Mouse (Mus musculus) lung, adult 2 months (tissue): ENCODE results near the gene Mpp6. TPM values are rescaled to one million over a fixed set of nuclear protein-coding genes. Genes with fewer than 3 reads are reported as not detected.

Experiments used
- DNase-seq: peaks from one replicate; pipeline ENCODE4 v3.0.0; 2022
- H3K4me1 ChIP-seq: fragments of 200-500 bp; 2 replicates; pipeline ENCODE4 v1.6.1; 2011; ENCODE audit warnings: low read length; ENCODE audit not compliant: control insufficient read depth, insufficient read depth
- H3K4me3 ChIP-seq: fragments of 200-500 bp; replicated peaks from 2 replicates; pipeline ENCODE3; 2011; ENCODE audit warnings: low read depth, mild to moderate bottlenecking, control low read depth, low read length; ENCODE audit errors: extremely low read depth
- CTCF ChIP-seq: fragments of 200-500 bp; IDR thresholded peaks from 2 replicates; pipeline ENCODE4 v1.5.1; 2011; ENCODE audit warnings: mild to moderate bottlenecking, low read length, control low read depth; ENCODE audit not compliant: insufficient read depth
- POLR2A ChIP-seq: fragments of 200-500 bp; IDR thresholded peaks from 2 replicates; pipeline ENCODE4 v1.6.1; 2011; ENCODE audit warnings: low read depth, mild to moderate bottlenecking, control low read depth, low read length, borderline replicate concordance; ENCODE audit errors: extremely low read depth
- WGBS: fragments of 180-500 bp; shearing (Covaris S2); methylation state at CpG from one replicate; pipeline ENCODE4 v1.1.7; 2018; 5-methylcytosine and 5-hydroxymethylcytosine counted together
- polyA plus RNA-seq: library from polyadenylated mRNA; depleted of rRNA; stranded (reverse); fragments of >200 nt; gene quantifications from 2 replicates; pipeline ENCODE4 v1.2.3, GENCODE M21; 2012; rRNA removed

Gene Mpp6
- polyA plus RNA-seq, 1 experiment = 3.5 TPM

DNA sequence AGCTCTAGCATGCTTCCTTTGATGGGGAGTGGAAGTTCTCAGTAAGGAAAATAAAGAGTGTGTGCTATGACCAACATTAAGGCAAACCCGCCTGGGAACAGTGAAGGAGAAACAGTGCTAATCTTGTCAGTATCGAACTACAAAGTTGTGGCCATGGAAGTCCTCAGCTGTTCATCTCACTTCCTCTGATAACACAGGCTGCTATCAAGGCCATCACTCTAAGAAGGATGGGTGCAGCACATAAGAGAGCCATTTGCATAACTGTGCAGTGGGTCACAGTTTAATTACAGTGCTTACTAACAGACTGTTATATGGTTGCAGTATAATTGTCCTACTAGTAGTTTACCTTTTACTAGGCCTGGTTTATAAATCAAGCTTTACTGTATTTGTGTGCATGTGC, 129.9 kb downstream of the Mpp6 start:
- no peak for TF ChIP-seq POLR2A
- TF ChIP-seq CTCF = no peak
- WGBS = 85% methylated on average over 2 of the region's 2 CpGs

GRCm38 (mm10) chr6:50240437-50240836, 130.4 kb downstream of the Mpp6 start:
- no peak for DNase-seq
- Histone ChIP-seq H3K4me1 (no peaks in the 10 kb centered on the region), H3K4me3 (no peak overlapping the region)
- no peak for TF ChIP-seq CTCF
- no peak for TF ChIP-seq POLR2A
- 83% methylated on average over 5 of the region's 5 CpGs for WGBS

More for the DNA sequence above, 129.9 kb downstream of the Mpp6 start:
- DNase-seq = no peak
- Histone ChIP-seq H3K4me3 (no peak overlapping the region), H3K4me1 (no peaks in the 10 kb centered on the region)

DNA sequence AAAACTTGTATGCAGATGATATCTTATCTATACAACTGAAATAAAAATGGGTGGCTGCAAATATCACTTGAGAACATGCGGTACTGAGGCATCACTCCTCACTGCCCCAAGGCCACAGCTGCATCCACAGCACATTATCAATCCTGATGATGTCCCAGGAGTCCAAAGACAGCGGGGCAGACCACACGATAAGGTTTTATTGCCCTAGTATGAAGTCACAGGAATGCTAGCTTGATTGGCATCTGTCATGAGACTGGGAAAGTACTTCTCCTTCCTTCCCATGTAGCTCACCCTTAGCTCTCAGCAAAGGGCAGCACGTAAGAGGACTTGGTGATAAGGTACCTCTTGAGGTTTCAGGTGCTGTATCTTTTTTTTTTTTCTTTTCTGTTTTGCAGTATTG, 134.1 kb downstream of the Mpp6 start:
- Histone ChIP-seq H3K4me3 (no peak overlapping the region), H3K4me1 (no peaks in the 10 kb centered on the region)
- TF ChIP-seq CTCF (no peak), POLR2A (no peak)
- no peak for DNase-seq
- WGBS = 73% methylated on average over 4 of the region's 4 CpGs

- 61% methylated on average over 4 of the region's 4 CpGs for WGBS
- H3K4me3 ChIP-seq = no peak overlapping the region
- TF ChIP-seq CTCF (no peak), POLR2A (no peak)
- no peak for DNase-seq
- no peaks in the 10 kb centered on the region for H3K4me1 ChIP-seq
Measured at GRCm38 (mm10) chr6:50244967-50245366, 134.9 kb downstream of the Mpp6 start.

- WGBS = 71% methylated on average over 2 of the region's 2 CpGs
- DNase-seq = no peak
- Histone ChIP-seq H3K4me3 (no peak overlapping the region), H3K4me1 (no peaks in the 10 kb centered on the region)
- TF ChIP-seq CTCF (no peak), POLR2A (no peak)
Measured at GRCm38 (mm10) chr6:50247356-50247755, 137.3 kb downstream of the Mpp6 start.

GRCm38 (mm10) chr6:50247791-50248190, 137.8 kb downstream of the Mpp6 start:
- DNase-seq = no peak
- TF ChIP-seq CTCF (no peak), POLR2A (no peak)
- Histone ChIP-seq H3K4me1 (no peaks in the 10 kb centered on the region), H3K4me3 (no peak overlapping the region)
- WGBS = 87% methylated on average over 4 of the region's 4 CpGs

Other genes starting within 250 kb of the Mpp6 start
- gene Gsdme, start 153.6 kb downstream of the Mpp6 start, polyA plus RNA-seq = 0.48 and 0.75 TPM in 2 replicates